ENCODE assay signal across 9 mouse cellular contexts in the genomic region with DNA sequence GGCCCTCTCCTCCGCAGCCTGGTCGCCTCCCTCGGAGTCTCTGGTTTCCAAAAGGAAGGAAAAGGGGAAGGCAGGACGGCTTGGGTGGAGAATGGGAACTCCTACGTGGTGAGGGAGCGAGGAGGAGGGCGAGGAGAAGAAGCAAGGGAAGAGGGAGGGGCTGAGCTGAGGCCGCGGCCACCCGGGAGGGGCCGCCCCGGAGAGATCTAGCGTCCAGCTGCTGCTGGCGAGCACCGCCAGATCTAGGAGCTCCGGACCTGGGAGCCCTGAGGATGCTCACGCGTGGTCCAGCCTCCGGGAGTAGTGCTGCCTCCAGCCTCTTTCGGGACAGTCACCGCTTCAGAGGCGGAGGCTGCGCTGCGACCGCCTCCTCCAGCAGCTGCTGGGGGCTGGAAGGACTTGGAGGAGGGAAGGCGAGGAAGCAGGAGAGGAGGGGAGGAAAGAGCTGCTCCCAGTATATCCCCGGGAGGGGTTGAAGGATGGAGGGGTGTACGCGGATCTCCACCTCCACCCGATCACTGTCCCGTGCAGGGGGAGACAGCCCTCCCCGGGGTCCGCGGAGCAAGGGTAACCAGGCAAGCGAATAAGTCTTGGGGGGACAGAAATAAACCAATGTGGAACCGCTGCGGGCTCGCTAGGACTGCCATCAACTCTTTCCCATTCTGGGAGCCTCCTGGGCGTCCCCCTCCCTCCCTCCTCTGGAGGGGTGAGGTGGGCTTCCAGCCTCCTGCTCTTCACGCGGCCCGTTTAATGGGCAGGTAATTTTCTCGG. TPM values are rescaled to one million over a fixed set of nuclear protein-coding genes. Genes with fewer than 3 reads are reported as not detected.
DNase-seq lines count a peak whose midpoint lies in the region; ATAC-seq and TF ChIP-seq lines count a peak whose summit lies in the region.
"Had no signal": no experiment of that assay in that cellular context is flagged by ENCODE, and none has a peak within 500 bp of the region (broad histone marks: within the 10 kb centered on the region; RNA-seq: fewer than 3 reads in every experiment).

A gene (minus strand): TSS at position 345 of the 771 bp plus-strand sequence.

- 4% methylated on average over 43 of the region's 43 CpGs for WGBS in thymus, adult 2 months
- WGBS in forebrain, embryonic 15.5 days = under 1% methylated on average over 43 of the region's 43 CpGs
- WGBS in heart, postnatal 0 days = under 1% methylated on average over 37 of the region's 43 CpGs
- 1% methylated on average over 41 of the region's 43 CpGs for WGBS in liver, embryonic 12.5 days (ENCODE audit: insufficient replicate concordance)

- peak within 1 kb of the TSS; percentile 11; the same call in 1 of the 2 replicates for H3K4me3 ChIP-seq in thymus, adult 2 months (ENCODE audit: control insufficient read depth, insufficient read depth, low read length)
- H3K4me3 ChIP-seq in forebrain, embryonic 15.5 days = peak within 1 kb of the TSS; percentile 74
- H3K4me3 ChIP-seq in heart, postnatal 0 days (ENCODE audit: low read depth, low read length) = peak within 1 kb of the TSS; percentile 45
- H3K4me3 ChIP-seq in liver, embryonic 12.5 days = peak within 1 kb of the TSS; percentile 50
- peak within 1 kb of the TSS; percentile 43 for H3K4me3 ChIP-seq in myocyte

- TF ChIP-seq POLR2A in thymus, adult 2 months (IDR thresholded peaks at IDR 0.05; ENCODE audit: control insufficient read depth, extremely low read depth, insufficient read depth, low read length, poor library complexity) = no peak
- peak; percentile 43 for TF ChIP-seq POLR2A in myocyte (IDR thresholded peaks at IDR 0.05; ENCODE audit: insufficient read length, low read depth)

- peak; percentile 84 for ATAC-seq in forebrain, embryonic 15.5 days (replicated peaks)
- peak; percentile 80 for ATAC-seq in heart, postnatal 0 days (ENCODE audit: insufficient read depth, low read depth)
- peak; percentile 55 for ATAC-seq in liver, embryonic 12.5 days

- TF ChIP-seq EP300 in heart, postnatal 0 days (IDR thresholded peaks at IDR 0.05; ENCODE audit: low read depth) = no peak

- H3K9me3 ChIP-seq in forebrain, embryonic 15.5 days = no peaks in the 10 kb centered on the region
- no peaks in the 10 kb centered on the region for H3K9me3 ChIP-seq in heart, postnatal 0 days (replicated peaks; ENCODE audit: control insufficient read depth, low read length)
- H3K9me3 ChIP-seq in liver, embryonic 12.5 days (replicated peaks) = no peaks in the 10 kb centered on the region

- peak within 1 kb of the TSS; percentile 94 for H3K4me2 ChIP-seq in forebrain, embryonic 15.5 days (replicated peaks)
- H3K4me2 ChIP-seq in heart, postnatal 0 days (ENCODE audit: low read depth, low read length) = peak within 1 kb of the TSS; percentile 60
- H3K4me2 ChIP-seq in liver, embryonic 12.5 days = peak within 1 kb of the TSS; percentile 63
- peak within 1 kb of the TSS; percentile 86 for H3K4me2 ChIP-seq in myocyte (ENCODE audit: low read depth)

- peak within 1 kb of the TSS; percentile 82 for H3K9ac ChIP-seq in forebrain, embryonic 15.5 days (replicated peaks)
- no peak within 1 kb of the TSS for H3K9ac ChIP-seq in heart, postnatal 0 days (replicated peaks; ENCODE audit: low read depth, low read length)
- no peak within 1 kb of the TSS for H3K9ac ChIP-seq in liver, embryonic 12.5 days

- H3ac ChIP-seq in myocyte (ENCODE audit: control insufficient read depth, insufficient read length) = peak within 1 kb of the TSS; percentile 15

- H3K4me1 ChIP-seq in thymus, adult 2 months (replicated peaks; ENCODE audit: control insufficient read depth, insufficient read depth, low read length) = no peaks in the 10 kb centered on the region
- H3K4me1 ChIP-seq in forebrain, embryonic 15.5 days = peaks cover 6% of the 10 kb centered on the region
- H3K4me1 ChIP-seq in heart, postnatal 0 days (ENCODE audit: control insufficient read depth, insufficient read depth) = peaks cover 10% of the 10 kb centered on the region; the same call in 1 of the 2 replicates
- H3K4me1 ChIP-seq in liver, embryonic 12.5 days = no peaks in the 10 kb centered on the region

- TF ChIP-seq CTCF in thymus, adult 2 months (IDR thresholded peaks at IDR 0.05; ENCODE audit: borderline replicate concordance, control insufficient read depth, extremely low read depth, insufficient read depth, low read length, poor library complexity) = no peak
- TF ChIP-seq CTCF in heart, postnatal 0 days (IDR thresholded peaks at IDR 0.05; ENCODE audit: low read depth) = no peak

- H3K27ac ChIP-seq in thymus, adult 2 months (ENCODE audit: control insufficient read depth, insufficient read depth, low read length) = no peak within 1 kb of the TSS
- peak within 1 kb of the TSS; percentile 92 for H3K27ac ChIP-seq in forebrain, embryonic 15.5 days (replicated peaks)
- H3K27ac ChIP-seq in heart, postnatal 0 days (ENCODE audit: low read depth) = no peak within 1 kb of the TSS
- H3K27ac ChIP-seq in liver, embryonic 12.5 days = no peak within 1 kb of the TSS
- H3K27ac ChIP-seq: macrophage had no signal

- no peaks in the 10 kb centered on the region; the same call in 1 of the 2 replicates for H3K27me3 ChIP-seq in thymus, adult 2 months (ENCODE audit: control insufficient read depth, insufficient read depth, low read length)
- no peaks in the 10 kb centered on the region for H3K27me3 ChIP-seq in forebrain, embryonic 15.5 days
- peaks cover 15% of the 10 kb centered on the region for H3K27me3 ChIP-seq in heart, postnatal 0 days (ENCODE audit: control insufficient read depth, insufficient read depth, low read length)
- peaks cover 32% of the 10 kb centered on the region for H3K27me3 ChIP-seq in liver, embryonic 12.5 days (replicated peaks)
- no peaks in the 10 kb centered on the region for H3K27me3 ChIP-seq in myocyte (ENCODE audit: control insufficient read depth, insufficient read depth, insufficient read length)

- H3K79me2 ChIP-seq in myocyte (ENCODE audit: control insufficient read depth, insufficient read depth) = no peaks in the 10 kb centered on the region

- H3K36me3 ChIP-seq in thymus, adult 2 months (ENCODE audit: control insufficient read depth, insufficient read depth, low read length) = no peaks in the 10 kb centered on the region
- no peaks in the 10 kb centered on the region for H3K36me3 ChIP-seq in forebrain, embryonic 15.5 days
- no peaks in the 10 kb centered on the region for H3K36me3 ChIP-seq in heart, postnatal 0 days (replicated peaks; ENCODE audit: control insufficient read depth, insufficient read depth, low read length)
- H3K36me3 ChIP-seq in liver, embryonic 12.5 days = no peaks in the 10 kb centered on the region
- no peaks in the 10 kb centered on the region for H3K36me3 ChIP-seq in myocyte (ENCODE audit: control insufficient read depth, insufficient read depth)

- DNase-seq in thymus, adult 2 months = no peak
- DNase-seq in thymus, postnatal 10 days (ENCODE audit: low spot score in 2 of 2) = no peak
- peak; percentile 60 for DNase-seq in heart, postnatal 0 days (ENCODE audit: low spot score)
- DNase-seq in kidney, postnatal 25 days = peak; percentile 50 to 81
- peak; percentile 28 for DNase-seq in urinary bladder, adult 2 months (ENCODE audit: low spot score)

TF ChIP-seq in myocyte, 11 proteins besides CTCF, POLR2A, EP300 and RAD21:
- no peak for TF ChIP-seq MAX (IDR thresholded peaks at IDR 0.05; ENCODE audit: low read depth)
- TF ChIP-seq E2F4 (IDR thresholded peaks at IDR 0.05; ENCODE audit: insufficient read depth) = no peak
- no peak for TF ChIP-seq TCF12 (IDR thresholded peaks at IDR 0.05; ENCODE audit: insufficient read depth, poor library complexity, severe bottlenecking)
- no peak for TF ChIP-seq TCF3 (IDR thresholded peaks at IDR 0.05; ENCODE audit: insufficient read length, low read depth)
- TF ChIP-seq POLR2AphosphoS2 (IDR thresholded peaks at IDR 0.05; ENCODE audit: insufficient read length, low read depth) = peak; percentile 27
- TF ChIP-seq MYOG (IDR thresholded peaks at IDR 0.05; ENCODE audit: control insufficient read depth in 1 of 3, insufficient read depth in 1 of 3, insufficient read length in 2 of 3, low read depth in 2 of 3) = peak in 1 of 3 experiments; percentile 49
- TF ChIP-seq USF1 (IDR thresholded peaks at IDR 0.05; ENCODE audit: low read depth) = no peak
- no peak for TF ChIP-seq REST (IDR thresholded peaks at IDR 0.05; ENCODE audit: insufficient read depth, insufficient read length)
- TF ChIP-seq CEBPB (IDR thresholded peaks at IDR 0.05; ENCODE audit: insufficient read depth, poor library complexity, severe bottlenecking) = no peak
- TF ChIP-seq MYOD1 (IDR thresholded peaks at IDR 0.05; ENCODE audit: control insufficient read depth in 1 of 3, insufficient read length in 2 of 3, low read depth in 2 of 3) = peak in 2 of 3 experiments; percentile 16 to 30

RNA-seq across cellular contexts. Expression of the gene that starts here (rescaled TPM):
- 2.1 and 2.2 TPM in 2 replicates for polyA plus RNA-seq in thymus, adult 2 months (2012; rRNA removed)
- 102 and 112 TPM in 2 replicates for polyA plus RNA-seq in forebrain, embryonic 15.5 days (2015; fragmentation: Nextera tagmentation; extraction: Ambion mirVana)
- total RNA-seq in heart, postnatal 0 days (2014; rRNA removed; ENCODE audit: low replicate concordance) = 10.6 and 13.0 TPM in 2 replicates
- 1.7 TPM in 2 replicates for polyA plus RNA-seq in heart, postnatal 0 days (2015; fragmentation: Nextera tagmentation; extraction: Ambion mirVana)
- 12.1 and 12.5 TPM in 2 replicates for polyA plus RNA-seq in liver, embryonic 12.5 days (2016; fragmentation: Nextera tagmentation; extraction: Ambion mirVana)
- 19.6 TPM for polyA plus RNA-seq in myocyte (2012; fragmentation: generic; extraction: Trizol)
- 6.6 and 9.1 TPM in 2 replicates for polyA plus RNA-seq in urinary bladder, adult 2 months (2012; rRNA removed)

Comparison
In these comparisons a context has a peak if more than half of its experiments do, and no peak if none do; other contexts are left out.
1. DNase-seq: peak in heart, postnatal 0 days (single experiment), kidney, postnatal 25 days (2 of 2) and urinary bladder, adult 2 months (single experiment); none in thymus, adult 2 months (single experiment) and thymus, postnatal 10 days (0 of 2).
2. H3K4me3 ChIP-seq: peak in every context shown above with its lines; median percentile 74 in forebrain, embryonic 15.5 days; 50 in liver, embryonic 12.5 days; 45 in heart, postnatal 0 days; 43 in myocyte; 11 in thymus, adult 2 months.
3. Peak in every context shown above with its lines, with median percentiles within 50 percentile points of each other: ATAC-seq and H3K4me2 ChIP-seq.